Mouse (Mus musculus) G1E (cell line): Measurements from ENCODE around the gene Sarm1.

ENCODE experiments used
- CTCF ChIP-seq: IDR thresholded peaks from 2 replicates; pipeline ENCODE4 v1.5.1; 2012; ENCODE audit warnings: low read depth, low read length, inconsistent platforms, mixed read lengths
- GATA1 ChIP-seq: IDR thresholded peaks from 2 replicates; pipeline ENCODE4 v1.6.1; 2012; ENCODE audit warnings: borderline replicate concordance, low read length, inconsistent platforms, mixed read lengths

DNA sequence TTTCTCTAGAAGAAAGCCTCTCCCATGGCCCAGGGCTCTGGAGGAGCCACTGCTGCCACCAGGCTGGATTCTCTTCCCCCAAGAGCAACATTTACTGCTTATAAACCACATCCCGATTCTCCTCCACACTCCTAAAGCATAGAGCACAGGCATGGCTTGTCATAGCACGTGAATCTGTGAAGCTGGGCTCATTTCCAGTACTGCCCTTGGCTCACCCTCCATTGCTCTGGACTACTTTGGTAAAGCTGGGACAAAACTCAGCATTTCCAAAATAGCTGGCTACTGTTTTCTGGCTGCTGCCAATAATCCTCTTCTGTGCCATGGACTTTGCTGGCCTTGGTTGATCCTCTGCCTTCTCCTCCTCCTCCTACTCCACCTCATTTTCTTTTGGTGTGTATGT lies 73.2 kb downstream of the Sarm1 start:
- TF ChIP-seq CTCF, result no peak
- TF ChIP-seq GATA1, result no peak
